Mouse (Mus musculus) MEL (cell line): ENCODE results near the gene Nrip3.

Source experiments
- EP300 ChIP-seq, 2 experiments: IDR thresholded peaks; 2 replicates each; pipeline ENCODE4 v1.6.1; 2011; ENCODE audit warnings: improper control_type of control experiment in 2 of 2, low read length in 2 of 2, low read depth in 1 of 2, mild to moderate bottlenecking in 1 of 2
- GATA1 ChIP-seq: IDR thresholded peaks from 2 replicates; pipeline ENCODE4 v1.6.1; 2011; ENCODE audit warnings: low read depth, low read length, improper control_type of control experiment
- MAX ChIP-seq: IDR thresholded peaks from 2 replicates; pipeline ENCODE4 v1.6.1; 2011; ENCODE audit warnings: low read length, improper control_type of control experiment
- MXI1 ChIP-seq: IDR thresholded peaks from 2 replicates; pipeline ENCODE4 v1.6.1; 2011; ENCODE audit warnings: mild to moderate bottlenecking, low read depth, low read length, improper control_type of control experiment
- POLR2A ChIP-seq, 2 experiments: IDR thresholded peaks; 2 replicates each; pipeline ENCODE4 v1.6.1; 2011 to 2012; ENCODE audit warnings: low read length in 2 of 2, mild to moderate bottlenecking in 2 of 2, control low read depth in 1 of 2, improper control_type of control experiment in 1 of 2, low read depth in 1 of 2, moderate library complexity in 1 of 2; ENCODE audit not compliant: control insufficient read depth in 1 of 2, insufficient read depth in 1 of 2, poor library complexity in 1 of 2
- SMC3 ChIP-seq: IDR thresholded peaks from 2 replicates; pipeline ENCODE4 v1.6.1; 2011; ENCODE audit warnings: low read depth, low read length, improper control_type of control experiment
- TAL1 ChIP-seq: IDR thresholded peaks from 2 replicates; pipeline ENCODE4 v1.6.1; 2012; ENCODE audit warnings: mild to moderate bottlenecking, inconsistent platforms, low read length, moderate library complexity, mixed read lengths
- USF1 ChIP-seq: IDR thresholded peaks from 2 replicates; pipeline ENCODE4 v1.6.1; 2014; ENCODE audit warnings: low read depth, mild to moderate bottlenecking, inconsistent platforms, low read length, improper control_type of control experiment, moderate library complexity

DNA sequence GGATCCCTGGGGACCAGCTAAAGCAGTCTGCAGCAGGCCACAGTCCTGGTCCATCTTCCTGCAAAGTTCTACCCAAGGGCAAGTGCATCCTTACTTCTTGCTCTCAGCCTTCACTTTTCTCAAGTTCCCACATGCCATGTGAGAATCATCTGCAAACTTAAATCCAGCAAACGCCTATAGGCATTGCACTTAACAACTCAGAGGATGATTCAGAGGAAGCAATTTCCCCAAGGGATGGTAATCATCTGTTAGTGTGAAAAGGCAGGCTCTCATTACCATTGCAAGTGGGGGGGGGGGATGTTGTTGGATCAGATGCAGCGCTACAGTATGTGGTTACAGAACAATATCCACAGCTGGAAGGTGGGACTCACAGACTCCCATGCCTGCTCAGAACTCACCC, 12.7 kb upstream of the Nrip3 start:
- TF ChIP-seq GATA1 (no peak), POLR2A (IDR thresholded peaks at IDR 0.05; ENCODE audit: control insufficient read depth in 1 of 2, insufficient read depth in 1 of 2, low read depth in 1 of 2, low read length in 2 of 2, poor library complexity in 1 of 2) (no peak), MXI1 (no peak), USF1 (no peak), TAL1 (no peak), MAX (no peak), SMC3 (no peak), EP300 (IDR thresholded peaks at IDR 0.05; ENCODE audit: low read depth in 1 of 2, low read length in 2 of 2) (no peak)
